Mouse (Mus musculus): ENCODE data around the gene Cd151. TPM values are rescaled to one million over a fixed set of nuclear protein-coding genes. Genes with fewer than 3 reads are reported as not detected.

Gene Cd151
- total RNA-seq, 2 experiments from 2014 or later, result 11.0 TPM; not detected in 1

DNA sequence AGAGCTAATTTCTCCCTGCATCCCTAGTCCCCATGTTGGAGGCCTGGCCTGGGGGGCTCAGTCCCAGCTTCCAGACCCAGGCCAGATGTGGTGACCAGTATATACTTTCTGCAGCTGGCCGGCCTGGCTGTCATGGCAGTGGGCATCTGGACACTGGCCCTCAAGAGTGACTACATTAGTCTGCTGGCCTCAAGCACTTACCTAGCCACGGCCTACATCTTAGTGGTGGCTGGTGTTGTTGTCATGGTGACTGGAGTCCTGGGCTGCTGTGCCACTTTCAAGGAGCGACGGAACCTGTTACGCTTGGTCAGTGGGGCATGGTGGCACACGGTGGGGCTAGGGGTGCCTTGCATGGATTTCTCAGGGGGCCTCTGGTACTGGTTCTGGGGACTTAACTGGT is 2.2 kb downstream of the Cd151 start:
- no peak for ATAC-seq (replicated peaks; ENCODE audit: low FRiP score, poor library complexity, severe bottlenecking)

DNA sequence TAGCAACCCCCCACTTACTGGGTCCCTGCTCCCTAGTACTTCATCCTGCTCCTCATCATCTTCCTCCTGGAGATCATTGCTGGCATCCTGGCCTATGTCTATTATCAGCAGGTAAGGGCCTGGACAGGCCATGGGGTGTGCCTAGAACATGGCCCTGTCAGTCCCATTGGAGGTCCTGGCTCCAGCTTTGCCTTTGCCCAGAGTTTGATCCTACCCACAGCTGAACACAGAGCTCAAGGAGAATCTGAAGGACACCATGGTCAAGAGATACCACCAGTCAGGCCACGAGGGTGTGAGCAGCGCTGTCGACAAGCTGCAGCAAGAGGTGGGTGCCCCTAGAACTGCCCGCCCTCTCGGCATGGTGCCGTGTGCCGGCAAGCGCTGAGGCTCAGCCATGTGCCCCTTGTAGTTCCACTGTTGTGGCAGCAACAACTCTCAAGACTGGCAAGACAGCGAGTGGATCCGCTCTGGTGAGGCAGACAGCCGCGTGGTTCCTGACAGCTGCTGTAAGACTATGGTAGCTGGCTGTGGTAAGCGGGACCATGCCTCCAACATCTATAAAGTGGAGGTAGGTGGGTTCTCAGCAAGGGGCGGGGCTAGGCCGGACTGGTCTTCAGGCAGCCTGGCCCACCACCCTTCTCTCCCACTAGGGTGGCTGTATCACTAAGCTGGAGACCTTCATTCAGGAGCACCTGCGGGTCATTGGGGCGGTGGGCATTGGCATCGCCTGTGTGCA is 2.9 kb downstream of the Cd151 start:
- ATAC-seq (replicated peaks; ENCODE audit: low FRiP score, poor library complexity, severe bottlenecking), result no peak

DNA sequence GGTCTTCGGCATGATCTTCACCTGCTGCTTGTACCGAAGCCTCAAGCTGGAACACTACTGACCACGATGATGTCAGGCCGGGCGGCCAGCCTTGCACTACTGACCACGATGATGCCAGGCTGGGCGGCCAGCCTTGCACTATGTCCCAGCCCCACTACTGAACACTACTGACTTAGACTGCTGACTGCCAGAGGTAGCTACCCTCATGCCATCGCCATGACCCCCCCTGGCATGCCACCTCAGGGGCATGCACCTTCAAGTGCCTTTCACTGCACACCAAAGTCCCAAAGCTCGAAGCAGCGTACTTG is 3.4 kb downstream of the Cd151 start:
- no peak for ATAC-seq (replicated peaks; ENCODE audit: low FRiP score, poor library complexity, severe bottlenecking)

DNA sequence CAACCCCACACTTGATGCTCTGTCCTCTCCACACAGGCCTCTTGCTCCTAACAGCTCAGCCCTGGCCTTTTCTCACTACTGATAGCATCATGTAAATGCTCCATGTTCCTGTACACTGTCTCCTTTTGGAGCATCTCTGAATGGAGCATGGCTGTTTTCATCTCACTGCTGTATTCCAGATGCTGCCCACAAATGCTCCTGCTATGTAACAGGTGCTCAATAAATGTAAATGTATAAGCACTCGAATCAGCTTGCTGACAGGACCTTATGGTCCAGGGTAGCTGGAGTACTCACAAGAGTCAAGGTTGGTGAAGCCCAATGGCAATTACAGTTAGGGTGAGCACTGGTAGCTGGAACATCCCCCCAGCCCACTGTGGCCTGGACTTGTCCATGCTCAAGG is 4.0 kb downstream of the Cd151 start:
- ATAC-seq (replicated peaks; ENCODE audit: low FRiP score, poor library complexity, severe bottlenecking), result no peak

DNA sequence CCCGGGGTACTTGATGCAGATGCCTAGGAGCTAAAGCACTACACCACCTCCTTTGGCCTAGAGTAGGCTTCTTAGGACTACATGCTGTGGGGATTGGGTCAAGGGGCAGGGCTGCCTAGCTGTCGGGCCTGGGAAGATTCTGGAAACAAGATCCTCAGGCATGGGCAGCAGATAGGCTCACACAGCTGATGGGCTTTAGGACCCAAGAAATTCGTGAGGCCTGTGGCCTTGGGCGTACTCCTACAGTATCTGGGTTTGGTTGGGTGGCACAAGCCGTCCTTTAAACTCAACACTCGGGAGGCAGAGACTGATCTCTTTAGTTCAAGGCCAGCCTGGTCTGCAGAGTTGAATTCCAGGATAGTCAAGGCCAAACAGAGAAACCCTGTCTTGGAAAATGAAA is 5.0 kb downstream of the Cd151 start:
- ATAC-seq (replicated peaks; ENCODE audit: low FRiP score, poor library complexity, severe bottlenecking), result no peak

DNA sequence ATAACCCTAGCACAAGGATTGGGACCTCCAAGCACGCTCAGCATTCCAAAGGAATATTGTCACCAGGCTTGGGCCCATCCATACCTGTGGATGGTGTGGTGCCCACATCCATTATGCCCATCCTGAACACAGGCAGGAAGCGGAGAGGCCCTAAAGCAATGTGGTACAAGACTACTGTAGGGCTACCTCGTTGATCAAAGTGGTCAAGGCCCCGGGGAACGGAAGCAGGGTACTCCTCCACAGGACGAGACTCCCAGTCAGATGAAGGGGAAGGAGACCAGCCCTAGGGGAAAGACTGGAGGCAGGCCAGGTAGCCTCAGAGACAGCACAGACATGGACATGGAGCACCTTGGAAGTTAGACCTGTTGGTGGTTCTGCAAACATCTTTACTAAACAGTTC is 5.6 kb downstream of the Cd151 start:
- no peak for ATAC-seq (replicated peaks; ENCODE audit: low FRiP score, poor library complexity, severe bottlenecking)

DNA sequence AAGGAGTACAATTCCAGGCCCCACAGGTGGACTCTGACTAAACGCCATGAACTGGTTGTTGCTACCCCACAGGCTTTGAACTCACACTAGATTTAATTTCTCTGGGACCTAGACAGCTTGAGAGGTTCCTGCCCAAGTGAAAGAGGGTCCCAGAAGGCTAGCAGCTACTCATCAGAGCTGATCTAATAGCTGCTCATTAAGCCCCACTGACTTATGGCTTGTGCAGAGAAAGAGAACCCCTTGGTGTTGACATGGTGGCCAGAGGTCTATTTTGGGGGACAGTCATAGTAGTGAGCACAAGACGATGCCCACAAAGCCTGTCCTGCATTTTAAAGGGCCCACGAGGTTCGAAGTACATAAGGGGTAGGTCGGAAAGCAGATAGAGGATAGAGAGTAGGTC is 7.0 kb downstream of the Cd151 start:
- ATAC-seq (replicated peaks; ENCODE audit: low FRiP score, poor library complexity, severe bottlenecking), result no peak

DNA sequence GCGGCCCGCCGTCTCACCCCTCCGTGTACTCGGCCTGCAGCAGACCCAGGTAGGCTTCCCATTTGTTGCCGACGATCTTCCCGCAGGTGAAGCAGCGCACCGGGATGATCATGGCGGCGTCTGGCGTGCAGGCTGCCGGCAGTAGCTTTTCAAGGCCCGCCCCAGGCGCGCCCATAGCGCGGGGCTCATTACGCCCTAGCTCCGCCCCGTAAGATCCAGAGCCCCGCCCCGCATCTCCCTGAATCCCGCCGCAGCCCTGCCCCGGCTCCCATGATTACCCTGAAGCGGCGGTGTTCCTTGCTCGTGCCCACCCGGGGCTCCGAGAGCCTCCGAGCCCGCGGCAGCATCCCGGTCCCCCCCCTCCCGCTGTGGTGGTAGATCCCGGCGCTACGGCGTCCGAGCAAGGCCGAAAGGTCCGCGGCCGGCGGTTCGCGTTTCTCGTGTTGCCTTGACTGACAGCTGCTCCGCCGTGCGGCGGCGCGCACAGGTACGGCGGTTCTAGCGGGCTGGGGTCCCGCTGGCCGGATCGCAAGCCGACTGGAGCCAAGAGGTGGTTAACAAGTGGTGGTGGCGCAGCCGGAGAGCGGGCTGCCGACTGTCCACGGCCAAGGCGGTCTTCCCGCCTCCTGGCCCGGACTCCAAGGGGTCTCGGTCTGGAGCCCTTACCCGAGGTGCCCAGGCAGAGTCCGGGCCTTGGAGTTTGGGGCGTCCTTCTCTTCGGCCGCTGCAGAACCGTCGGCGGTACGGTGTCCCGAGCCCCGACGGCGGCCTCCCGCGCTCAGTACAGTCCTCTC is 8.0 kb downstream of the Cd151 start, which contains the start of the genes Polr2l and Tspan4:
Polr2l (minus strand) TSS at position 122 of the 794 bp plus-strand sequence.
Tspan4 (plus strand) TSS at position 230 of the 794 bp plus-strand sequence.
- ATAC-seq (replicated peaks; ENCODE audit: low FRiP score, poor library complexity, severe bottlenecking), result peak; percentile 82

DNA sequence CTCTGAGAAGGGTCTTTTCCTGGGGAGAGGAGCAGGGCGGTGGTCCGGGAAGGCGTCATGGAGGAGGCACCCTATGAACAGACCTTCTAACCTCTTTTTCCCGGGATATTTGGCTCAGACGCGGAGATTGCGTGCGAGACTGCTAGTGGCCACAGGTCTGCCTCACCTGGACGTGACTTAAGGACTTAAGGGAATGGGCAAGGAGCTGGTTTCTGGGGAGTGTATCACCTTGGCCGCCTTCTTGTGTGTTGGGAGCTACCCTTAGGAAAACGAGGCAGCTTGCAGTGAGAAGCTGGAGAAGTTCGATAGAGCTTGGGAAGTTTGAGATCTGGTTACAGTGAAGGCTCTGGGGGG is 8.6 kb downstream of the Cd151 start:
- ATAC-seq (replicated peaks; ENCODE audit: low FRiP score, poor library complexity, severe bottlenecking), result no peak

DNA sequence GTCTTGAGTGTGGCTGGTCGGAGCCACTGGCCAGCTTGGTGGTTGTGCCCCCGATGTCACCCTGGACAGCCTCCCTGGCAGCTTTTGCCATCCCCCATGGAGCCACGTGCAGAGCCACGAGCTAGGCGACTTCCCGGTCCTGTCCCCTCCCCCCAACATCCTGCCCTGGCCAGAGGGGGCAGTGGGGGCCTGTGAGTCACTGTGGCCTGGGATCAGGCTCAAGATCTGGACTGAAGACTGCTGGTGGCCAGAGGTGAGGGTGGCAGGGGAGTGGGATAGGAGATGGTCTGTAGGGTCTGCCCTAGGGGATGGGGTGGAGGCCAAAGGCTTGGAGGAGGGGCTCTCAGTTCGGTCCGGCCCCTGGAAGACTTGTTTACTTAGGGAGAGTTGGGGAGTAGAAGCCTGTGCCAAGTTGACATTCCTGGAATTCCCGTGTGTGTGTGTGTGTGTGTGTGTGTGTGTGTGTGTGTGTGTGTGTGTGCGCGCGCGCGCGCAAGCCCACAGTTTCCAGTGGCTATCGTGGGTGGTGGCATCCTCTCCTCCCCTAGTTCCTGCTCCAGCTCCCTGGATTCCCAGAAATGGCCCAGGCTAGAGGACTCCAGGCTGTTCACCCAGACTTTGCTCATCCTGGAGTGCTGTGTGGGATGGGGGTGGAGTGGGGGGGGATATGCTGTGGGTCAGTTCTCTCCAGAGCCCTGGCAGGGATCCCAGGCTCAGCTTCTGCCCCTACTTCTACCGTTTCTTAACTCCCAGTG is 9.2 kb downstream of the Cd151 start:
- no peak for ATAC-seq (replicated peaks; ENCODE audit: low FRiP score, poor library complexity, severe bottlenecking)

DNA sequence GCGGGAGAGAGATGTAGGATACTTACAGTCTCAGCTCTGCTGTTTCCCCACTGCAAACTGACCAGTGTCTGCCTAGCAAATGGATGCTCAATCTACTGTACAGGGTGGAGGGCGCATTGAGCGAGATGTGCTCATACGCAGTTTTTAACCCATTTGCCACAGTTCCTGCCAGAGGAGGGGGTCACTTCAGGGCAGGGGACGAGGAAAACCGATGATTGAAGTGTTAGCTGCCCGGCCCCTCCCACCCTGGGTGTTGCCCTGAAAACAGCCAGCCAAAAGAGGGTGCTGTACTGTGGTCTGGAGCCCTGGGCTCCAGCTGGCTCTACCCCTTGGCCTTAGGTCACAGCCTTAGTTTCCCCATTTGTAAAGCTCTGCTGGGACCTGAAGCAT is 9.8 kb downstream of the Cd151 start:
- ATAC-seq (replicated peaks; ENCODE audit: low FRiP score, poor library complexity, severe bottlenecking), result no peak

DNA sequence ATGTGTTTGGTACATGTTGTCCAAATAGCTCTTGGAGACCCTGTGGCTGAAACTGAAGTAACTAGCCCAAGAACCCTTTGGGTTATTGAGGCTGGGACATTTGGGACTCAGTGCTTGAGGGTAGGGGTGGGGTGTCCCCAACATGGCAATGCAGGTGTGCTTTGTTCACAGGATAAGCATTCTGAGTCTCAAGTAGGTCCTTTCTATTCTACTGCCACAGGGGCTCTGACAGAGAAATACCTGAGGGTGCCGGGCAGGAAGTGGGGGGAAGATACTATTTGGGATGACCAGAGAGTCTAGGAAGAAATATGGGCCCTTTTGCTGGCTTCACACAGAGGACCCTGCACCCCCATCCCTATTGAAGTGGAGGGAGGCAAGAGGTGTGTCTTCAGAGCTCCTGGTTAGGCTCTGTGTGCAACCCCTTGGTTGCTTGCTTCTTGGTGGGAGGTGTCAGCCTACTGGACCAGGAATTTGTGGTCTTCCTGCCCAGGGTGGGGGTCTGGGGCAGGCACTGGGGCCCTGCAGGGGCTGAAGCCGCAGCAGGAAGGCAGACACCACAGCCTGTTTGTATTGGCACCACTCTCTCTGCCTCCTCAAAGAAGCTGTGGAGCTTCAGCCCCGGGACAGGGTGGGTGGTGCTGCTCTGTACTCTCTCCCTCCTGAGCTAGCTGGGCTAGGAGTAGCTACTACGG is 10.5 kb downstream of the Cd151 start:
- ATAC-seq (replicated peaks; ENCODE audit: low FRiP score, poor library complexity, severe bottlenecking), result no peak

DNA sequence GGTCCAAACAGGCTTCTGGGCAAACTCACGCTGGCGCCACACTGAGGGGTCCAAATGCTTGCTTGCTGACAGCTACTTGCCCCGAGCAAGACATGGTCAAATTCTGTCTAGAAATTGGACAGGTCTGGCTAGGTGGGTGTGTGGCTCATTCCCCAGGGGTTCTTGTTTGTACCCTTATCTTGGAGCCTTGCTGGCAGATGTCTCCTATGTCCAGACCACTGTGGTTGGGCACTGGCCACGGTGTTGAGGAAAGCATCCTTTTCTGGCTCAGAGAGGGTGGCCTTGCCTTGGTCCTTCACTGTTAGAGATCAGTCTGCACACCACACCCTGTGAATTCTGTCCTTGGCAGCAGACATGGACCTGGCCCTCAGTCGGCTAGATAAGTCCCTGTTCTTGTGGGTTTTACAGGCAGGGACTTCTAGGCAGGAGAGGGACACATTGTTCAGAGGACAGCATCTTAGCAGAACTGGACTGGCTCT is 11.1 kb downstream of the Cd151 start:
- no peak for ATAC-seq (replicated peaks; ENCODE audit: low FRiP score, poor library complexity, severe bottlenecking)

DNA sequence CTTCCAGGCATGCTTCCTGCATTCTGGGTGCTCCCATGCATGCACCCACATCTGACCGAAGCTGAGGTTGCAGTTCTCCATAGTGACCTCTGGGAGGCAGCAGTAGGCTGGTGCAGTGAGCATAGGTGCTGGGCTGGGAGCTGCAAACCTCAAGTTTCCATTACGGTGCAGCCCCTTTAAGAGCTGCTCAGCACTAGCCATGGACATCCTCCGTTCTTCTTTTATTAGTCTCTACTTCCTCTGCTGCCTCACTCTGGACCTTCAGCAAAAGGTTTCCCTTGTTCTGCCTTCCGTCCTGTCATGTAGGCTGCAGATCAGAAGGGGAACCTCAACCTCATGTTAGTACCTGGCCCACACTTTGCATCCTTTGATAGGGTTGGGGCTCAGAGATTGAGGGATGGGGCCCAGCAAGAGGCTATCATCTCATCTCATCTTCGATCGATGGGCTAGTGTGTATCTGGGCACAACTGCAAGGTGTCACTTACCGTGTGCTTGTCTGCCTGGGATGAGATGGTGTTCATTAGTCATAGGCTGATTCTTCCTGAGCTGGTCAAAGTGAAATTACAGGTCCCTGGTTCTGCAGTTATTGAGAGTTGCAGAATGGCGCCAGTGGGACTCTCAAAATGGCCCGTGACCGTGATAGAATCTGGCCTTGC is 13.8 kb downstream of the Cd151 start:
- ATAC-seq (replicated peaks; ENCODE audit: low FRiP score, poor library complexity, severe bottlenecking), result peak; percentile 75

DNA sequence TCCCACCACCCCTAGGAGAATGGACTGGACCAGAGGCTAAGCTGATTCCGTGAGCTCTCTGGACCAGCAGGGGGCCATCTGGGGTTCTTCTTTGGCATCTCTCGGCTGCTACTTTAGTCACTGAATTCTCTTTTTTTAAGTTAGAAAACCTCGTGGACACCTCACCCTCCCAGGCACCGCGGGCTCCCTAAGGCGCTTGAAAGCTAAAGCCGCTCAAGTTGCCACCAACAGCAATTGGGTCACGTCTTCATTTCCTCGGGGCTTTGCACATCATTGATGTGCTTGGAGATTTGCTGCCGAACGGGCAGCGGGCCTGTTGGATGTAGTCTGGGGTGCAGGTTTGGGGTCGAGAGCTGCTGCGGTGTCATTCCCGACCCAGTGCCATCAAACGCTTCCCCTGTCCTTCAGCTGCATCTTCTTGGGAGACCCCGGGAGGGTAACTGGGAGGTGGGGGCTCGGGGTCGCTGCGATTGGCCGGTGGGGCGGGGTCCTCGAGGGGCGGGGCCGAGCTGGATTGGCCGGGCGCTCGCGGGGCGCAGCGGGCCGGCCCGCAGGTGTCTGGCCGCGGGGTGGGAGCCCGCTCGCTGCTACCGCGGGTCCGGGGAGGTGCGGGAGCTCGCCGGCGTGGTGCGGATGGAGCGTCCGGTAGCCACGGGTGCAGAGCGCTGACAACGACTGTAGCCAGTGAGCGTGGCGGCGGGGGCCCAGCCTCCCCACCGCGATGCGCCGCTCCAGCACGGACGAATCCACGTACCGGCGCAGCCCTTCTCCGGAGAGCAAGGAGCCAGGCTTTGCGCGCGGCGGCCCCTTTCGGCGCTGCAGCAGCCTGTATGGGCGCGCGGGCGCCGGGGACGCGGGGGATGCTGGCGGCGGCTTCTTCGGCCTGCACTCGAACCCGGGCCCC is 14.6 kb downstream of the Cd151 start:
- ATAC-seq (replicated peaks; ENCODE audit: low FRiP score, poor library complexity, severe bottlenecking), result peak; percentile 41

DNA sequence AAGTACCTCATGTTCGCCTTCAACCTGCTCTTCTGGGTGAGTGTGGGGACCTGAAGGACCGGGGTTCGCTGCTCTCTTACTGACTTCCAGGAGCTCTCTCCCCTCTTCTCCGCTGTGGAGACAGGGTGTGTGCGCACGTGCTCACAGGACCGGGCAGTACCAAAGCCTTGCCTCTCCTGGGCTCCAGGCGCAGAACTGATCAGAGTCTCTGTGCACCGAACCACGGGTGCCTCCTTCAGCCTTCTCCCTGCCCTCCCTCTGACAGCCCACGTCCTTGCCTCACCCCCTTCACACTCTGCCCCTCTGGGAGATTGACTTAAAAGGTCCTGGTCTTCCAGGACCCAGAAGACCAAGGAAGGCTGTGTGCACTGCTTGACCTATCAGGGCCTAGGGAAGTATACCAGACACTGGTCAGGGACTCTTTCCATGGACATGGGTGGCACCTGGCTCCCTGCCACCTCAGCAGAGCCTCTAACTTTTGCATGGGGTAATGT is 15.4 kb downstream of the Cd151 start:
- no peak for ATAC-seq (replicated peaks; ENCODE audit: low FRiP score, poor library complexity, severe bottlenecking)

DNA sequence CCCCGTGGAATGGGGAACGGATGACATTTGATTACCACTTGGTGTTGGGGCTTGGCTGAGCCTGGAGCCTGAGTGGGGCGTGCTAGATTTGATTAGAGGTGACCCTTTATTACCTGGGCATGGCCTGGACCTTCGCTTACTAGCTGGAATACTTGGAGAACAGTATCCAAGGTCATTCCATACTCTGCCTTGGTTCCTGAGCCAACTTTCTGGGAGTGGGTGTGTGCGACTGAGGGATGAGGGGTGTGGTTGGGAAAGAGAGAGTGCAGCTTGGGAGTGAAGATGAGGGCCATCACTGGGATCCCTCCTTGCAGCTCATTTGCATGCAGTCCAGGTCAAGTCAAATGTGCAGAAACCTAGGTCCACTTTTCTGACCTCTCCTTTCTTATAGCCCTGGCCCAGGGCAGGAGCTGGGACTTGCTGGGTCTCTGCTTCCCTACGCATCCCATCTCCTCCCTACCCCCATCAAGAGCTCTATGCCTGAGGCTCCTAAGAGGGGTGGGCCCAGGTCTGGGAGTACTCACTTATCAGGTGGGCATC is 16.0 kb downstream of the Cd151 start:
- ATAC-seq (replicated peaks; ENCODE audit: low FRiP score, poor library complexity, severe bottlenecking), result no peak
